Mouse (Mus musculus) 416B (cell line): ENCODE results near the gene Slc35f1.
A peak's percentile ranks its signal among the peaks of the same experiment; 100 is the strongest.

ENCODE experiments used
- DNase-seq: peaks from one replicate; pipeline ENCODE4 v3.0.0; 2011; ENCODE audit warnings: low read depth

The Slc35f1 gene

GRCm38 (mm10) chr10:52690334-52690991, at the start of gene Slc35f1:
Slc35f1 (plus strand) TSS chr10:52690533.
- no peak for DNase-seq

GRCm38 (mm10) chr10:52671234-52671633, 19.1 kb upstream of the Slc35f1 start:
- DNase-seq: no peak

- DNase-seq: no peak
Observed at GRCm38 (mm10) chr10:52690992-52691731, 829 bp downstream of the Slc35f1 start.

- no peak for DNase-seq
Observed at GRCm38 (mm10) chr10:52703688-52704087, 13.4 kb downstream of the Slc35f1 start.

GRCm38 (mm10) chr10:52704101-52705051, 14.0 kb downstream of the Slc35f1 start:
- DNase-seq: no peak

GRCm38 (mm10) chr10:52709482-52709881, 19.1 kb downstream of the Slc35f1 start:
- no peak for DNase-seq

GRCm38 (mm10) chr10:52712166-52712565, 21.8 kb downstream of the Slc35f1 start:
- DNase-seq: no peak

- no peak for DNase-seq
Observed at GRCm38 (mm10) chr10:52714557-52714956, 24.2 kb downstream of the Slc35f1 start.

- no peak for DNase-seq
Observed at GRCm38 (mm10) chr10:52715146-52715545, 24.8 kb downstream of the Slc35f1 start.

- no peak for DNase-seq
Observed at GRCm38 (mm10) chr10:52718199-52718917, 28.0 kb downstream of the Slc35f1 start.

- no peak for DNase-seq
Observed at GRCm38 (mm10) chr10:52726674-52727073, 36.3 kb downstream of the Slc35f1 start.

GRCm38 (mm10) chr10:52742671-52743379, 52.5 kb downstream of the Slc35f1 start:
- no peak for DNase-seq

GRCm38 (mm10) chr10:52743831-52744230, 53.5 kb downstream of the Slc35f1 start:
- DNase-seq: no peak

- DNase-seq: no peak
Observed at GRCm38 (mm10) chr10:52748028-52748597, 57.8 kb downstream of the Slc35f1 start.

GRCm38 (mm10) chr10:52755949-52756679, 65.8 kb downstream of the Slc35f1 start:
- DNase-seq: no peak

GRCm38 (mm10) chr10:52757496-52758260, 67.3 kb downstream of the Slc35f1 start:
- no peak for DNase-seq

- peak; percentile 64 for DNase-seq
Observed at GRCm38 (mm10) chr10:52758589-52758988, 68.3 kb downstream of the Slc35f1 start.

- DNase-seq: no peak
Observed at GRCm38 (mm10) chr10:52760527-52760926, 70.2 kb downstream of the Slc35f1 start.

GRCm38 (mm10) chr10:52779926-52780485, 89.7 kb downstream of the Slc35f1 start:
- no peak for DNase-seq
